Mouse (Mus musculus) neural tube, embryonic 13.5 days (tissue): ENCODE results near the gene March4. TPM values are rescaled to one million over a fixed set of nuclear protein-coding genes. Genes with fewer than 3 reads are reported as not detected.

Experiments used
- ATAC-seq: fragments of 200-750 bp; cut with Nextera tagmentation; 2 replicates; pipeline ENCODE4 v1.8.0; 2017; ENCODE audit warnings: low read depth, mild to moderate bottlenecking, moderate TSS enrichment, moderate library complexity
- H3K27ac ChIP-seq: fragments of 300-500 bp; sonication (generic); replicated peaks from 2 replicates; pipeline ENCODE4 v1.5.1; 2015; ENCODE audit warnings: moderate library complexity, mild to moderate bottlenecking, inconsistent platforms
- H3K27me3 ChIP-seq: fragments of 300-500 bp; sonication (generic); 2 replicates; pipeline ENCODE4 v1.6.1; 2015; ENCODE audit warnings: mild to moderate bottlenecking, inconsistent platforms
- H3K36me3 ChIP-seq: fragments of 300-500 bp; sonication (generic); 2 replicates; pipeline ENCODE4 v1.6.1; 2015; ENCODE audit warnings: mild to moderate bottlenecking, inconsistent platforms
- H3K4me1 ChIP-seq: fragments of 300-500 bp; sonication (generic); replicated peaks from 2 replicates; pipeline ENCODE4 v1.6.1; 2015; ENCODE audit warnings: inconsistent platforms
- H3K4me2 ChIP-seq: fragments of 300-500 bp; sonication (generic); 2 replicates; pipeline ENCODE4 v1.6.1; 2015; ENCODE audit warnings: inconsistent platforms, mild to moderate bottlenecking, moderate library complexity
- H3K4me3 ChIP-seq: fragments of 300-500 bp; sonication (generic); 2 replicates; pipeline ENCODE4 v1.5.1; 2015; ENCODE audit warnings: mild to moderate bottlenecking, inconsistent platforms
- H3K9ac ChIP-seq: fragments of 300-500 bp; sonication (generic); 2 replicates; pipeline ENCODE4 v1.6.1; 2015; ENCODE audit warnings: moderate library complexity, mild to moderate bottlenecking, inconsistent platforms
- H3K9me3 ChIP-seq: fragments of 300-500 bp; sonication (generic); 2 replicates; pipeline ENCODE4 v1.6.1; 2016; ENCODE audit warnings: inconsistent platforms
- WGBS: fragments of 180-500 bp; shearing (Covaris S2); methylation state at CpG from one replicate; pipeline ENCODE4 v1.1.7; 2015; 5-methylcytosine and 5-hydroxymethylcytosine counted together
- polyA plus RNA-seq: library from polyadenylated mRNA; unstranded; fragments of >200 nt; fragmentation: Nextera tagmentation; extraction: Ambion mirVana; gene quantifications from 2 replicates; pipeline ENCODE4 v1.2.1, GENCODE M21; 2015

The March4 gene
- polyA plus RNA-seq, 1 experiment from 2014 or later: 7.8 TPM

- Histone ChIP-seq H3K4me2 (no peak overlapping the region), H3K27me3 (no peaks in the 10 kb centered on the region), H3K9ac (no peak overlapping the region), H3K4me1 (peaks cover 39% of the 10 kb centered on the region), H3K27ac (no peak overlapping the region), H3K4me3 (no peak overlapping the region), H3K9me3 (no peaks in the 10 kb centered on the region), H3K36me3 (no peaks in the 10 kb centered on the region)
- ATAC-seq: no peak
- 89% methylated on average over 8 of the region's 8 CpGs for WGBS
These were observed 125.6 kb downstream of the March4 start for GRCm38 (mm10) chr1:72411108-72411507.

- Histone ChIP-seq H3K27ac (no peak overlapping the region), H3K27me3 (no peaks in the 10 kb centered on the region), H3K4me1 (peaks cover 32% of the 10 kb centered on the region), H3K9me3 (no peaks in the 10 kb centered on the region), H3K4me2 (no peak overlapping the region), H3K4me3 (no peak overlapping the region), H3K9ac (no peak overlapping the region), H3K36me3 (no peaks in the 10 kb centered on the region)
- 69% methylated on average over 5 of the region's 5 CpGs for WGBS
- ATAC-seq: no peak
These were observed 126.8 kb downstream of the March4 start for GRCm38 (mm10) chr1:72409936-72410335.

GRCm38 (mm10) chr1:72406505-72407079 is 130.1 kb downstream of the March4 start:
- Histone ChIP-seq H3K9me3 (no peaks in the 10 kb centered on the region), H3K36me3 (no peaks in the 10 kb centered on the region), H3K4me1 (peaks cover 23% of the 10 kb centered on the region), H3K27me3 (no peaks in the 10 kb centered on the region), H3K4me3 (no peak overlapping the region), H3K27ac (peak overlapping the region; percentile 33; the same call in 1 of the 2 replicates), H3K9ac (no peak overlapping the region), H3K4me2 (no peak overlapping the region)
- ATAC-seq: peak; percentile 74
- 47% methylated on average over 14 of the region's 14 CpGs for WGBS

GRCm38 (mm10) chr1:72401331-72402069 is 135.2 kb downstream of the March4 start:
- 28% methylated on average over 8 of the region's 8 CpGs for WGBS
- H3K9me3 ChIP-seq: no peaks in the 10 kb centered on the region
- H3K4me1 ChIP-seq: peaks cover 25% of the 10 kb centered on the region
- no peak overlapping the region for H3K4me3 ChIP-seq
- no peak overlapping the region; the same call in 1 of the 2 replicates for H3K4me2 ChIP-seq
- no peak overlapping the region for H3K9ac ChIP-seq
- ATAC-seq: peak; percentile 73
- H3K36me3 ChIP-seq: peaks cover 10% of the 10 kb centered on the region
- peak overlapping the region; percentile 74 for H3K27ac ChIP-seq
- no peaks in the 10 kb centered on the region for H3K27me3 ChIP-seq

GRCm38 (mm10) chr1:72400616-72401015 is 136.1 kb downstream of the March4 start:
- ATAC-seq: no peak

GRCm38 (mm10) chr1:72399720-72400401 is 136.9 kb downstream of the March4 start:
- 91% methylated on average over 8 of the region's 8 CpGs for WGBS
- peaks cover 22% of the 10 kb centered on the region for H3K36me3 ChIP-seq
- no peaks in the 10 kb centered on the region for H3K27me3 ChIP-seq
- H3K4me3 ChIP-seq: no peak overlapping the region
- H3K4me1 ChIP-seq: peaks cover 21% of the 10 kb centered on the region
- H3K9ac ChIP-seq: no peak overlapping the region
- ATAC-seq: no peak
- no peaks in the 10 kb centered on the region for H3K9me3 ChIP-seq
- no peak overlapping the region for H3K27ac ChIP-seq
- H3K4me2 ChIP-seq: no peak overlapping the region

More at GRCm38 (mm10) chr1:72400616-72401015, 136.1 kb downstream of the March4 start:
- WGBS: 78% methylated on average over 9 of the region's 9 CpGs
- Histone ChIP-seq H3K36me3 (peaks cover 15% of the 10 kb centered on the region), H3K9ac (no peak overlapping the region), H3K4me3 (no peak overlapping the region), H3K27me3 (no peaks in the 10 kb centered on the region), H3K27ac (peak overlapping the region; percentile 74; the same call in 1 of the 2 replicates), H3K4me1 (peaks cover 21% of the 10 kb centered on the region), H3K4me2 (no peak overlapping the region), H3K9me3 (no peaks in the 10 kb centered on the region)

- peaks cover 30% of the 10 kb centered on the region for H3K36me3 ChIP-seq
- 69% methylated on average over 4 of the region's 4 CpGs for WGBS
- H3K27ac ChIP-seq: no peak overlapping the region
- H3K4me2 ChIP-seq: no peak overlapping the region
- H3K27me3 ChIP-seq: no peaks in the 10 kb centered on the region
- no peaks in the 10 kb centered on the region for H3K9me3 ChIP-seq
- no peak overlapping the region for H3K9ac ChIP-seq
- ATAC-seq: no peak
- H3K4me3 ChIP-seq: no peak overlapping the region
- H3K4me1 ChIP-seq: no peaks in the 10 kb centered on the region
These were observed 146.3 kb downstream of the March4 start for GRCm38 (mm10) chr1:72390420-72390819.

GRCm38 (mm10) chr1:72383651-72384050 is 153.1 kb downstream of the March4 start:
- Histone ChIP-seq H3K4me2 (no peak overlapping the region), H3K4me3 (no peak overlapping the region), H3K9me3 (no peaks in the 10 kb centered on the region), H3K36me3 (peaks cover 29% of the 10 kb centered on the region), H3K27me3 (no peaks in the 10 kb centered on the region), H3K27ac (no peak overlapping the region), H3K9ac (no peak overlapping the region), H3K4me1 (no peaks in the 10 kb centered on the region)
- ATAC-seq: no peak
- WGBS: 76% methylated on average over 5 of the region's 5 CpGs

GRCm38 (mm10) chr1:72383056-72383455 is 153.7 kb downstream of the March4 start:
- no peaks in the 10 kb centered on the region for H3K27me3 ChIP-seq
- no peak overlapping the region for H3K4me3 ChIP-seq
- ATAC-seq: no peak
- H3K27ac ChIP-seq: no peak overlapping the region
- H3K9ac ChIP-seq: no peak overlapping the region
- H3K4me2 ChIP-seq: no peak overlapping the region
- H3K9me3 ChIP-seq: no peaks in the 10 kb centered on the region
- H3K36me3 ChIP-seq: peaks cover 28% of the 10 kb centered on the region
- H3K4me1 ChIP-seq: no peaks in the 10 kb centered on the region
- WGBS: 93% methylated on average over 7 of the region's 7 CpGs

- ATAC-seq: no peak
- Histone ChIP-seq H3K27me3 (no peaks in the 10 kb centered on the region), H3K9me3 (no peaks in the 10 kb centered on the region), H3K4me1 (no peaks in the 10 kb centered on the region), H3K9ac (no peak overlapping the region), H3K4me2 (no peak overlapping the region), H3K36me3 (peaks cover 9% of the 10 kb centered on the region), H3K4me3 (no peak overlapping the region), H3K27ac (no peak overlapping the region)
- 98% methylated on average over 3 of the region's 3 CpGs for WGBS
These were observed 156.2 kb downstream of the March4 start for GRCm38 (mm10) chr1:72380544-72380943.

GRCm38 (mm10) chr1:72379752-72380353 is 156.9 kb downstream of the March4 start:
- no peaks in the 10 kb centered on the region for H3K4me1 ChIP-seq
- WGBS: 78% methylated on average over 11 of the region's 11 CpGs
- H3K27ac ChIP-seq: 0 out of 2 replicates have a peak overlapping the region, but pooled peaks have one; percentile 33
- no peak overlapping the region for H3K4me2 ChIP-seq
- H3K4me3 ChIP-seq: no peak overlapping the region
- no peaks in the 10 kb centered on the region for H3K27me3 ChIP-seq
- H3K36me3 ChIP-seq: 0 out of 2 replicates have a peak, but pooled peaks cover 5% of the 10 kb centered on the region
- no peaks in the 10 kb centered on the region for H3K9me3 ChIP-seq
- ATAC-seq: no peak; the same call in 1 of the 2 replicates
- H3K9ac ChIP-seq: no peak overlapping the region

GRCm38 (mm10) chr1:72378151-72378550 is 158.6 kb downstream of the March4 start:
- H3K36me3 ChIP-seq: 0 out of 2 replicates have a peak, but pooled peaks cover 5% of the 10 kb centered on the region
- WGBS: 86% methylated on average over 4 of the region's 4 CpGs
- peaks cover 4% of the 10 kb centered on the region; the same call in 1 of the 2 replicates for H3K4me1 ChIP-seq
- no peak for ATAC-seq
- H3K9ac ChIP-seq: no peak overlapping the region
- H3K27me3 ChIP-seq: no peaks in the 10 kb centered on the region
- no peaks in the 10 kb centered on the region for H3K9me3 ChIP-seq
- H3K4me2 ChIP-seq: no peak overlapping the region
- no peak overlapping the region for H3K4me3 ChIP-seq
- H3K27ac ChIP-seq: no peak overlapping the region
